Comparison of ENCODE assay signal across 8 mouse cellular contexts in the genomic region with DNA sequence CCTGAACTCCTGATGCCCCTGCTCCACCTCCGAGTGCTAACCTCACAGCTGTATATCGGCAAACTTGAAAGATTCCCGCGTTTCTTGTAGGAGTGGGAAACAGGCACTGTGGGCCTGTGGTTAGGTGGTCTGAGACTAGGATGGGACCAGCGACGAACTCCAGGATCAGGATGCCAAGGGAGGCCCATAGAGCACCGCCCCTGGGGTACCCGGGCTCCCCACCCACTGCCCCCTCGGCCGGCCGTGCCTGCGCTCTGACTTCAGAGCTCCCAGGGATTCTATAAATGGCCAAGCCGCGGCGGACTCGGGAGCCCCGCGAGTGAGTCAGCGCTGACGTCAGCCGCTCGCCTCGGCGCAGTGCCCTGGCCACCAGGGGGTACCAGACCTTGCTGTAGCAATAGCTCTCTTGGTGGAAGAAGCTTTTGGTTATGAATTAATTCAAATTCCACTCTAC. TPM values are rescaled to one million over a fixed set of nuclear protein-coding genes. Genes with fewer than 3 reads are reported as not detected.
A peak's percentile ranks its signal among the peaks of the same experiment; 100 is the strongest.
DNase-seq lines count a peak whose midpoint lies in the region; ATAC-seq and TF ChIP-seq lines count a peak whose summit lies in the region.

No protein-coding gene starts in this region.

- H3K4me3 ChIP-seq in erythroblast, embryonic 14.5 days (replicated peaks), result peak overlapping the region; percentile 38
- peak overlapping the region; percentile 40 for H3K4me3 ChIP-seq in heart, embryonic 12.5 days
- H3K4me3 ChIP-seq in kidney, embryonic 16.5 days (ENCODE audit: low read length), result peak overlapping the region; percentile 33
- H3K4me3 ChIP-seq in liver, embryonic 14.5 days (ENCODE audit: insufficient read depth in 1 of 2, low read depth in 2 of 2, low read length in 2 of 2), result peak overlapping the region; percentile 28 to 44
- H3K4me3 ChIP-seq in stomach, embryonic 15.5 days (replicated peaks), result peak overlapping the region; percentile 34

- H3K27ac ChIP-seq in heart, embryonic 12.5 days (ENCODE audit: poor library complexity, severe bottlenecking), result peak overlapping the region; percentile 44; the same call in 1 of the 2 replicates
- no peak overlapping the region for H3K27ac ChIP-seq in kidney, embryonic 16.5 days (ENCODE audit: low read length)
- no peak overlapping the region for H3K27ac ChIP-seq in liver, embryonic 14.5 days
- no peak overlapping the region for H3K27ac ChIP-seq in stomach, embryonic 15.5 days

- H3K4me1 ChIP-seq in erythroblast, embryonic 14.5 days (ENCODE audit: control insufficient read depth), result peaks cover 7% of the 10 kb centered on the region
- peaks cover 21% of the 10 kb centered on the region for H3K4me1 ChIP-seq in heart, embryonic 12.5 days (replicated peaks)
- no peaks in the 10 kb centered on the region for H3K4me1 ChIP-seq in kidney, embryonic 16.5 days (ENCODE audit: insufficient read depth, low read length)
- peaks cover 0 to 3% of the 10 kb centered on the region in 2 experiments; a peak in 1 of 4 replicates for H3K4me1 ChIP-seq in liver, embryonic 14.5 days (replicated peaks; ENCODE audit: control insufficient read depth in 2 of 2, insufficient read depth in 2 of 2, low read length in 1 of 2)
- peaks cover 5% of the 10 kb centered on the region; the same call in 1 of the 2 replicates for H3K4me1 ChIP-seq in stomach, embryonic 15.5 days

- peaks cover 2% of the 10 kb centered on the region; the same call in 1 of the 2 replicates for H3K9me3 ChIP-seq in erythroblast, embryonic 14.5 days (ENCODE audit: control insufficient read depth, low read length)
- no peaks in the 10 kb centered on the region for H3K9me3 ChIP-seq in heart, embryonic 12.5 days (replicated peaks)
- H3K9me3 ChIP-seq in kidney, embryonic 16.5 days (ENCODE audit: low read length), result no peaks in the 10 kb centered on the region
- no peaks in the 10 kb centered on the region for H3K9me3 ChIP-seq in liver, embryonic 14.5 days (ENCODE audit: control insufficient read depth, low read length)
- H3K9me3 ChIP-seq in stomach, embryonic 15.5 days, result no peaks in the 10 kb centered on the region

- ATAC-seq in heart, embryonic 12.5 days (ENCODE audit: insufficient number of reproducible peaks, low FRiP score), result peak; percentile 74
- peak; percentile 69; the same call in 1 of the 2 replicates for ATAC-seq in kidney, embryonic 16.5 days (ENCODE audit: low FRiP score, low TSS enrichment)
- peak; percentile 78 for ATAC-seq in liver, embryonic 14.5 days (ENCODE audit: insufficient read depth)
- peak; percentile 75 for ATAC-seq in stomach, embryonic 15.5 days (ENCODE audit: insufficient read depth, low FRiP score, low read depth)

- TF ChIP-seq POLR2A in brain, embryonic 14.5 days (IDR thresholded peaks at IDR 0.05; ENCODE audit: borderline replicate concordance, extremely low read depth, insufficient read depth, insufficient read length, poor library complexity, severe bottlenecking), result no peak

- peak overlapping the region; percentile 73 for H3K4me2 ChIP-seq in heart, embryonic 12.5 days
- peak overlapping the region; percentile 55 for H3K4me2 ChIP-seq in kidney, embryonic 16.5 days (replicated peaks; ENCODE audit: low read depth, low read length)
- H3K4me2 ChIP-seq in liver, embryonic 14.5 days (ENCODE audit: low read depth), result peak overlapping the region; percentile 69
- peak overlapping the region; percentile 74 for H3K4me2 ChIP-seq in stomach, embryonic 15.5 days

- H3K36me3 ChIP-seq in erythroblast, embryonic 14.5 days (ENCODE audit: control insufficient read depth), result no peaks in the 10 kb centered on the region
- no peaks in the 10 kb centered on the region for H3K36me3 ChIP-seq in heart, embryonic 12.5 days
- H3K36me3 ChIP-seq in kidney, embryonic 16.5 days (ENCODE audit: insufficient read depth, low read length), result no peaks in the 10 kb centered on the region
- no peaks in the 10 kb centered on the region for H3K36me3 ChIP-seq in liver, embryonic 14.5 days (replicated peaks; ENCODE audit: control insufficient read depth, insufficient read depth, low read depth)
- H3K36me3 ChIP-seq in stomach, embryonic 15.5 days, result no peaks in the 10 kb centered on the region

- DNase-seq in CD4-positive, CD25-positive, alpha-beta regulatory T cell, adult 2 months (ENCODE audit: low read depth, low spot score), result peak; percentile 92
- peak; percentile 73 for DNase-seq in brain, embryonic 14.5 days (ENCODE audit: low read depth)
- peak; percentile 55 to 66 (median 57) for DNase-seq in liver, embryonic 14.5 days (ENCODE audit: low read depth in 3 of 3, low spot score in 3 of 3)
- DNase-seq in neural tube, embryonic 10.5 days (ENCODE audit: extremely low spot score, low spot score), result peak; percentile 80

- WGBS in heart, embryonic 12.5 days, result 1% methylated on average over 24 of the region's 24 CpGs
- WGBS in kidney, embryonic 16.5 days, result 1% methylated on average over 24 of the region's 24 CpGs
- WGBS in liver, embryonic 14.5 days (ENCODE audit: insufficient replicate concordance), result 2% methylated on average over 24 of the region's 24 CpGs
- WGBS in stomach, embryonic 15.5 days, result under 1% methylated on average over 24 of the region's 24 CpGs

- no peak for TF ChIP-seq EP300 in liver, embryonic 14.5 days (IDR thresholded peaks at IDR 0.05; ENCODE audit: low read depth)

- H3K9ac ChIP-seq in heart, embryonic 12.5 days, result peak overlapping the region; percentile 67
- peak overlapping the region; percentile 29 for H3K9ac ChIP-seq in kidney, embryonic 16.5 days (replicated peaks; ENCODE audit: low read length)
- peak overlapping the region; percentile 69 for H3K9ac ChIP-seq in liver, embryonic 14.5 days (replicated peaks)
- H3K9ac ChIP-seq in stomach, embryonic 15.5 days, result 0 out of 2 replicates have a peak overlapping the region, but pooled peaks have one; percentile 29

- H3K27me3 ChIP-seq in erythroblast, embryonic 14.5 days (ENCODE audit: control insufficient read depth), result peaks cover 78% of the 10 kb centered on the region
- H3K27me3 ChIP-seq in heart, embryonic 12.5 days (replicated peaks), result 0 out of 2 replicates have a peak, but pooled peaks cover 7% of the 10 kb centered on the region
- peaks cover 21% of the 10 kb centered on the region for H3K27me3 ChIP-seq in kidney, embryonic 16.5 days (ENCODE audit: insufficient read depth, low read length)
- H3K27me3 ChIP-seq in liver, embryonic 14.5 days (ENCODE audit: control insufficient read depth, insufficient read depth, low read length), result peaks cover 24% of the 10 kb centered on the region
- peaks cover 14% of the 10 kb centered on the region for H3K27me3 ChIP-seq in stomach, embryonic 15.5 days (replicated peaks)

- peak; percentile 63 for TF ChIP-seq CTCF in brain, embryonic 14.5 days (IDR thresholded peaks at IDR 0.05; ENCODE audit: borderline replicate concordance, extremely low read depth, insufficient read depth, insufficient read length)
- peak; percentile 91 for TF ChIP-seq CTCF in liver, embryonic 14.5 days (IDR thresholded peaks at IDR 0.05; ENCODE audit: low read depth)

RNA-seq across cellular contexts. Expression of gene Cnn1, which starts 3.1 kb away (rescaled TPM):
- polyA plus RNA-seq in brain, embryonic 14.5 days (2012; rRNA removed), result 0.35 and 0.55 TPM in 2 replicates
- polyA plus RNA-seq in erythroblast, embryonic 14.5 days (2012), result not detected in 2 replicates
- 391 and 421 TPM in 2 replicates for polyA plus RNA-seq in heart, embryonic 12.5 days (2016; fragmentation: Nextera tagmentation; extraction: Ambion mirVana)
- 13.3 and 49.9 TPM in 2 replicates for polyA plus RNA-seq in kidney, embryonic 16.5 days (2015; fragmentation: Nextera tagmentation; extraction: Ambion mirVana)
- polyA plus RNA-seq in liver, embryonic 14.5 days (2012; rRNA removed), result 0.17 and 0.91 TPM in 2 replicates
- polyA plus RNA-seq in liver, embryonic 14.5 days (2014; fragmentation: Nextera tagmentation; extraction: Ambion mirVana), result 0.09 and 0.44 TPM in 2 replicates
- polyA plus RNA-seq in stomach, embryonic 15.5 days (2015; fragmentation: Nextera tagmentation; extraction: Ambion mirVana), result 403 and 444 TPM in 2 replicates

RNA-seq across cellular contexts. Expression of gene Ecsit, which starts 10.6 kb away (rescaled TPM):
- 51.3 and 57.7 TPM in 2 replicates for polyA plus RNA-seq in brain, embryonic 14.5 days (2012; rRNA removed)
- 2.7 and 3.0 TPM in 2 replicates for polyA plus RNA-seq in erythroblast, embryonic 14.5 days (2012)
- 49.3 and 51.4 TPM in 2 replicates for polyA plus RNA-seq in heart, embryonic 12.5 days (2016; fragmentation: Nextera tagmentation; extraction: Ambion mirVana)
- 54.4 and 62.7 TPM in 2 replicates for polyA plus RNA-seq in kidney, embryonic 16.5 days (2015; fragmentation: Nextera tagmentation; extraction: Ambion mirVana)
- polyA plus RNA-seq in liver, embryonic 14.5 days (2012; rRNA removed), result 14.6 and 14.7 TPM in 2 replicates
- polyA plus RNA-seq in liver, embryonic 14.5 days (2014; fragmentation: Nextera tagmentation; extraction: Ambion mirVana), result 16.8 and 19.9 TPM in 2 replicates
- polyA plus RNA-seq in stomach, embryonic 15.5 days (2015; fragmentation: Nextera tagmentation; extraction: Ambion mirVana), result 40.4 and 42.8 TPM in 2 replicates

RNA-seq across cellular contexts. Expression of gene Elof1, which starts 21.1 kb away (rescaled TPM):
- 138 and 193 TPM in 2 replicates for polyA plus RNA-seq in brain, embryonic 14.5 days (2012; rRNA removed)
- 12.4 and 16.3 TPM in 2 replicates for polyA plus RNA-seq in erythroblast, embryonic 14.5 days (2012)
- polyA plus RNA-seq in heart, embryonic 12.5 days (2016; fragmentation: Nextera tagmentation; extraction: Ambion mirVana), result 102 and 104 TPM in 2 replicates
- 195 and 203 TPM in 2 replicates for polyA plus RNA-seq in kidney, embryonic 16.5 days (2015; fragmentation: Nextera tagmentation; extraction: Ambion mirVana)
- polyA plus RNA-seq in liver, embryonic 14.5 days (2012; rRNA removed), result 59.5 and 72.5 TPM in 2 replicates
- 98.2 and 102 TPM in 2 replicates for polyA plus RNA-seq in liver, embryonic 14.5 days (2014; fragmentation: Nextera tagmentation; extraction: Ambion mirVana)
- polyA plus RNA-seq in stomach, embryonic 15.5 days (2015; fragmentation: Nextera tagmentation; extraction: Ambion mirVana), result 163 and 165 TPM in 2 replicates

RNA-seq across cellular contexts. Expression of gene Zfp653, which starts 24.7 kb away (rescaled TPM):
- 49.1 and 62.1 TPM in 2 replicates for polyA plus RNA-seq in brain, embryonic 14.5 days (2012; rRNA removed)
- polyA plus RNA-seq in erythroblast, embryonic 14.5 days (2012), result 2.1 and 2.8 TPM in 2 replicates
- 9.8 and 10.0 TPM in 2 replicates for polyA plus RNA-seq in heart, embryonic 12.5 days (2016; fragmentation: Nextera tagmentation; extraction: Ambion mirVana)
- 11.6 and 14.2 TPM in 2 replicates for polyA plus RNA-seq in kidney, embryonic 16.5 days (2015; fragmentation: Nextera tagmentation; extraction: Ambion mirVana)
- polyA plus RNA-seq in liver, embryonic 14.5 days (2012; rRNA removed), result 6.6 and 8.0 TPM in 2 replicates
- polyA plus RNA-seq in liver, embryonic 14.5 days (2014; fragmentation: Nextera tagmentation; extraction: Ambion mirVana), result 2.4 and 3.1 TPM in 2 replicates
- 12.6 and 14.1 TPM in 2 replicates for polyA plus RNA-seq in stomach, embryonic 15.5 days (2015; fragmentation: Nextera tagmentation; extraction: Ambion mirVana)

RNA-seq across cellular contexts. Expression of gene Gm49318, which starts 24.8 kb away (rescaled TPM):
- polyA plus RNA-seq in brain, embryonic 14.5 days (2012; rRNA removed), result not detected in 2 replicates
- polyA plus RNA-seq in erythroblast, embryonic 14.5 days (2012), result not detected in 2 replicates
- polyA plus RNA-seq in heart, embryonic 12.5 days (2016; fragmentation: Nextera tagmentation; extraction: Ambion mirVana), result not detected in 2 replicates
- not detected in 2 replicates for polyA plus RNA-seq in kidney, embryonic 16.5 days (2015; fragmentation: Nextera tagmentation; extraction: Ambion mirVana)
- polyA plus RNA-seq in liver, embryonic 14.5 days (2012; rRNA removed), result not detected in 2 replicates
- polyA plus RNA-seq in liver, embryonic 14.5 days (2014; fragmentation: Nextera tagmentation; extraction: Ambion mirVana), result not detected in 2 replicates
- not detected in 2 replicates for polyA plus RNA-seq in stomach, embryonic 15.5 days (2015; fragmentation: Nextera tagmentation; extraction: Ambion mirVana)
